Mouse (Mus musculus): ENCODE measurements around the gene Lamb2.

Gene Lamb2

DNA sequence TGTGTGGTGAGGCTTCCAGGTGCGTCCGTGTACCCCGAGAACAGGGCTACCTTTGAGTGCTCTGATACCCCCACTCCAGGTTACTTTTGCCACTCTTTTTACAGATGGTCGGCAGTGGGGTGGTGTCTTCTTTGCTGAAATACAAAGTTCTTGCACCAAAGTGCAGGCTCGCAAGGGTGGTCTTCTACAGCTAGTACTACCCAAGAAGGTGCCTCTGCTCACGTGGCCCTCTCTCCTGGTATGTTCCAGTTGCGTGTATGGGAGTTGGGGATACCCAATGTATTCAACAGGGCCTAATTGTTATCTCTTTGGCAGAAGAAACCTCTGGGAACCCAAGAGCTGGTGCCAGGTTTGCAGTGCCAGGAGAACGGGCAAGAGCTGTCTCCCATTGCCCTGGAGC is 13.7 kb downstream of the Lamb2 start:
- peak; percentile 91 for DNase-seq

DNA sequence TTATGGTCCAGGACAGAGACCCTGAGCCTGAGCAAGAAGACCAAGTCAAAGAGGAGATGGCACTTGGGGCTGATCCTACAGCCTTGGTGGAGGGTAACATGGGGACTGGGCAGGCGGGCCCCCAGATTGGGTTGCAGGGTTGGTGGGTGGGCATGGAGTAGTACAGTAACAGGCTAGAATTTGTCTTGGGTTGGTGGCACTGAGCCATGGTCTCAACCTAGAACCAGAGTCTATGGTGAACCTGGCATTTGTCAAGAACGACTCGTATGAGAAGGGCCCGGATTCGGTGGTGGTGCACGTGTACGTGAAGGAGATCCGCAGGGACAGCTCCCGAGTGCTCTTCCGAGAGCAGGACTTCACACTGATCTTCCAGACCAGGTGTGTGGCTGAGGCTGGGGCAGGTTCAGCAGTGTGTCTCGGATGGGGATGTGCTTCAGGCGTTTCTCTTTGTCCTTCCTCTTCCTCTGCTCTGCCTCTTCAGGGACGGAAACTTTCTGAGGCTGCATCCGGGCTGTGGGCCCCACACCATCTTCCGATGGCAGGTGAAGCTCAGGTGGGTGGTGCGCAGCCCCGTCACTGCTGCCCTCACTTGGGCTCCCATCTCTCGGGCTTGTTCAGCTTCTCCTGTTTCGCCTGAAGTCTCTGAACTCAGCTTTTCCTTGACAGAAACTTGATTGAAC is 14.8 kb downstream of the Lamb2 start:
- peak; percentile 88 for DNase-seq

DNA sequence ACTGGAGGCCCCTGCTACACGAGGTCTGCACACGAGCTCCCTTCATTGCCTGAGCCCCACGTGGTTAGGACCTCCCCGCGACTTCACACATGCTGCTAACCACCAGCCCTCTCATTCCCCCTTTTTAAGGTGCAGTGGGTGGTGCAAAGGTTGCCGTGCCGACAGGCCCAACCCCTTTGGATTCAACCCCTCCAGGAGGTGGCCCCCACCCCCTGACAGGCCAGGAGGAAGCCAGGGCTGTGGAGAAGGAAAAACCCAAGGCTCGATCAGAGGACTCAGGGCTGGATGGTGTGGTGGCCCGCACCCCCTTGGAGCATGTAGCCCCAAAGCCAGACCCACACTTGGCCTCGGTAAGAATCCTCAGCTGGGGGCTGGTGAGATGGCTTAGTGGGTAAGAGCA is 15.4 kb downstream of the Lamb2 start:
- peak; percentile 91 for DNase-seq

DNA sequence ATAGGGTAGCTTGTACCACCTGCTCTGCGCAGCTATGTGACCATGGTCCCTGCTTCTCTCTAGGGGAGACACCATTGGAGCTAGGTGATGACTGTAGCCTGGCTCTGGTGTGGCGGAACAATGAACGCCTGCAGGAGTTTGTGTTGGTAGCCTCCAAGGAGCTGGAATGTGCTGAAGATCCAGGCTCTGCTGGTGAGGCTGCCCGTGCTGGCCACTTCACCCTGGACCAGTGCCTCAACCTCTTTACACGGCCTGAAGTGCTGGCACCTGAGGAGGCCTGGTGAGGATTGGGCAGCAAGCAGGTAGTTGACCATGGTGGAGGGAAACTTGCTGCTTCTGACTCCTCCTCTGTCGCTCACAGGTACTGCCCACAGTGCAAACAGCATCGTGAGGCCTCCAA is 19.7 kb downstream of the Lamb2 start:
- peak; percentile 92 for DNase-seq

DNA sequence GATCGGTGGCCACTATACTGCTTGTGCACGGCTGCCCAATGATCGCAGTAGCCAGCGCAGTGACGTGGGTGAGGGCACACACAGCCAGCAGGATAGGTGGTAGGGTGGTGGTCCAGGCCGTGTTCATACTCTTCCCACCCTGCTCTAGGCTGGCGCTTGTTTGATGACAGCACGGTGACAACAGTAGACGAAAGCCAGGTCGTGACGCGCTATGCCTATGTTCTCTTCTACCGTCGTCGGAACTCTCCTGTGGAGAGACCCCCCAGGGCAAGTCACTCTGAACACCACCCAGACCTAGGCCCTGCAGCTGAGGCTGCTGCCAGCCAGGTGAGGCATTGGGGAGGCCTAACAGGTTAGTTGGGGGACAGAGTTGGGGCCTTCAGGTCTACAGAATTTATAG is 20.4 kb downstream of the Lamb2 start:
- DNase-seq: peak; percentile 90

DNA sequence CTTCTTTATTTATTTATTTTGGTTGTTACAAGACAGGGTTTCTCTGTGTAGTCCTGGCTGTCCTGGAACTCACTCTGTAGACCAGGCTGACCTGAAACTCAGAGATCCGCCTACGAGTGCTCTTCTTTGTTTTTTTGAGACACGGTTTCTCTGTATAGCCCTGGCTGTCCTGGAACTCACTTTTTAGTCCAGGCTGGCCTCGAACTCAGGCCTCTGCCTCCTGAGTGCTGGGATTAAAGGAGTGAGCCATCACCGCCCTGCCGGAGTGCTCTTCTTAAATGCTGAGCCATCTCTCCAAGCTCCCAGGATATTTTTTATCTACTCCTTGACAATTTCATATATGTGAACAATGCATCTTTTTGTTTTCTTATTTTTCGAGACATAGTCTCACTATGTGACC is 27.4 kb downstream of the Lamb2 start:
- peak; percentile 68 for DNase-seq

DNA sequence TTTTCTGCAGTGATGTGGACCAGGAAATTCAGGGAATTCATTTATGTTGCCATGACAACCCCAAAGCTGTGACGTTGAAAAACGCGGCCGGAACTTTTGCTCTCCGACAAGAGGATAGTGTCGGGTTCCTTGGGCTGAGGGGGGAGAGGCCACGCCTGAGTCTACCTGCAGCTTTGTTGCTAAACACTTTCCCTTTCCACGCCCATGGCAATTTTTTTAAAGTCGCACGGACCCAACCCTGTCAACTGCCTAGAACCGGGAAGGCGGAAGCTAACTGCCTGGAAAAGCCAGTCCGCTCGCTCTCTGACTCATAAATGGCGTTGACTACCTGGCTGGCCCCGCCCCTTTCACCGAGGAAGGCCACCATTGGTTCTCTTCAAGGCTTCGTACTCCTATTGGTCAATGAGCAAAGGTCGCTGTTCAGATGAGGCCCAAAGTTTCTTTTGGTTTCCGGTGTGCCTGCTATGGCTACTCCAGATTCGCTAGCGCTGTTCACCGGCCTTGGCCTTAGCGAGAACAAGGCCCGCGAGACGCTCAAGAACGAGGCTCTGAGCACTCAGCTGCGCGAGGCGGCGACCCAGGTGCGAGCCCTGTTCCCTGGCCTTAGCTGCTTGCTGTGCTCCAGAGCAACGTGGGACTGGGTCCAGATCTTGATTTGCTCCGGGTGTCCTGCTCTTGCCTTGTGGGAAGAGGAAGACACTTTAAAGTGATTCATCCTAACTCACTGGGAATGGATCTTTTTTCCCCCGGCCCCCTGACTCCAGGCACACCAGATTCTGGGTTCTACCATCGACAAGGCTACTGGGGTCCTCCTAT is 28.3 kb downstream of the Lamb2 start, which contains the start of gene Qars:
Gene Qars (plus strand): TSS at position 88 of the 816 bp plus-strand sequence.
- peak; percentile 100 for DNase-seq

DNA sequence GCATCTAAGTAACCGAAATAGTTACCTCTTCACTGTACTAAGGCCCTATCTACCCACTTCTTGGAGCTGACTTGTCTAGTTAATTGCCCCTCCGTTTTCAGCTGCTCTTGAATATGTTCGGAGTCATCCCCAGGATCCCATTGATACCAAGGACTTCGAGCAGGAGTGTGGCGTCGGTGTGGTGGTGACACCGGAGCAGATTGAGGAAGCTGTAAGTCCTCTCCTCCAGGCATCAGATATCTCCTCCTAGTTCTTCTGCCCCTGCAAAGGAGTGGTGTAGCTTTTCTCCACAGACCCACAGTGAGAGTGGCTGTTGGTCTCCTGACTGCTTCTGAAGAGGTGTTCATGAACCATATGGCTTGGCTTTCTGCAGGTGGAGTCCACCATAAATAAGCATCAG is 29.2 kb downstream of the Lamb2 start:
- DNase-seq: peak; percentile 87

DNA sequence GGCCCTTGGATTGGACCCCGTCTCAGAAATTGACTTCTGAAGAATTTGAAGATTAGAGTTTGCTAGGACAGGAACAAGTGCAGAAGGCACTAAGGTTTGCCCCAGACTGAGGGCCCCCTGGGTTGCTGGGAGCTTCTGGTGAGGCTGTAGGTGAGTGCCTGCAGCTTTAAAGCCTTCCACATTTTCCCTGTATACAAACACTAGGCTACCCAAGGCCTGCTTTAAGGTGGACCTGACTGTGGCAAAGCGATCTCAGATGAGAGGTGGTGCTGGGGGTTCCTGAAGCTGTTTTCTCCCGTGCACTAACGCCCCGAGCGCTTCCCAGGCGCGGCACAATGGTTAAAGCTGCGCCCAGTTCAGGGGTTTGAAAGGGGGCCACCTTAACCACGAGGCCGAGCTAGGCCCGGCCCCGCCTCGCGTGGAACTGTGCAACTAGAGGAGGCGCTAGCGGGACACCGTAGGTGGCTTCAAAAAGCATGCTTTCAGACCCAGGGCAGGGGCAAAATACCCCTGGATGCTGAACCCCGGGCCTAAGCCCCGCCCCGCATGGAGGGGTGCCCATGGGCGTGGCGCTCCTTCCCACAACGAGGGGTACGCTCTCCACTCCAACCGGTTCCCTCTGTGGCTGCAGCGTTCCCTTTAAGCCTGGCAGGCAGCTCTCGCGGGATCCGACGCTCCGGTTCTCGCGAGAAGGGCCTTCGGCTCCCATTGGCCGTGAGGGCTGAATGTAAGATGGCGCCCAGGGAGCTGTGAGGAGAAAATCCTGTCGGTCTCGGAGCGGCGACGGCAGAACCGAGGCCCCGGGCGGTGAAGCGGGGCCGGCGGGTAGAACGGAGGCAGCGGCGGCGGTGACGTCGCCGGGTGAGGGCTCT is 37.1 kb downstream of the Lamb2 start, which contains the start of gene Qrich1:
Gene Qrich1 (plus strand): TSS at position 427 of the 872 bp plus-strand sequence.
- DNase-seq: peak; percentile 100

DNA sequence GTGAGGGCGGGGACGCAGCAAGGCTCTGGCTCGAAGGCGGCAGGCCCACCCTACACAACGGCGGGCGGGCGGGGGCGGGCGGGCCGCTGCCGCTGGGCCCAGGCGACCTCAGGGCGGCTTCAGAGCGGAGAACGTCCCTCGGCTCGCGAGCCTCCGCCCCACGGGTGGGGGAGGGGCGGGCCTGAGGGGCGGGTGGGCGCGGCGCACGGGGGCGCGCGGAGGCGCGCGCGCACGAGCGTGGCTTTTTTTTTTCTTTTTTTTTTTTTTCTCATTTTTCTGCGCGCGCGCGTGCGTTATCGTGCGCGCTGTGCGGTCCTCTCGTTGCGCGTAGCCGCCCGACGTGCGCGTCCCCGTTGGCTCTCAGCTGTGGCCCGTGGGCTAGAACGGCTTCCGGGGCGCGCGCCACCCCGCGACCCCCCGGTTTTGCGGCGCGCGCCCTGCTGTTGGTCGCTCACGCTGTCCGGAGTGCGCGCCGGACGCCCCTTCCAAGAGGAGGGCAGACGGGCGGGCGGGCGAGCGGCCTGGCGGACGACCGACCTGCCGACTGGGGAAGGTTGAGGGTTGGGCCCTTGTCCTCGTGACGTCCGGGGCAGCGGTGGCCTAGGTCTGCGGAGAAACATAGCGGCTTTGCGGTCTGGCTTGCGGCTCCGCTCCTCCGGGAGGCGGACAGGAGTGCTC is 37.9 kb downstream of the Lamb2 start:
- peak; percentile 99 for DNase-seq

DNA sequence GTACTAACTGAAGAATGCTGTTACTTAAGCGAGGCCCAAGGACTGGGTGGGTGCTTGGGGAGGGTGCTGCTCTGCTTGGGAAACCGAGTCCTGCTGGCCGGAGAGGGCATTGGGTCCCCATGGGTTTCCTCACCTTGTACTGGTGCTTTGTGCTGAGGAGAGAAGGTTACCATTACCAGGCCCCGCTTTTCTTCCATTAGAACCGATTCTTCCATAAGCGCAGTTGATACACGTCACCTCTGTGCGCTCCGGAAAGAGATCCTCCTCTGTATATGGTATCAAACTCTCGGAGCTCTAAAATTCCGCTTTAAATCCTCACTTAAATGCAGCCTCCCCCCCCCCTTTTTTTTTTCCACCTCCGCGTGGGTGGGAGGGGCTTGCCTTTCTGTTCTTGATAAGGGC is 38.4 kb downstream of the Lamb2 start:
- DNase-seq: no peak

DNA sequence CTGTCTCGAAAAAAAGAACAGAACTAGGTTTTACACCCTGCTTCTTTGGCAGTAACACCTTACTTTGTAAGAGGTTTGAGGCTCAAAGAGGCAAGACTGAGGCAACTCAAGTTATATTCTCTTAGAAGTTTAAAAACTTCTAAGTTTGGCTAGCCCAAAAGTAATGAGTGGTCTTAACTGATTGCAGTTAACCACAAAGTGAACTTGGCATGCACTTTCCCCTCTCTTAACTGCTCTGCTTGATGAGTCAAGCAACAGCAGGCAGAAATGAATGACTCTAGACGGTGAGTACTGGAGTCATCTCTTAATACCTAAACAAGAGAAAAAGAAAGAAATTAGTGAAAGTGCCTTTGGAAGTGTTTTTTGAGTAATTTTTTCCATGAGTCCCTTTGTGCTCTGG is 42.1 kb downstream of the Lamb2 start:
- DNase-seq: no peak

DNA sequence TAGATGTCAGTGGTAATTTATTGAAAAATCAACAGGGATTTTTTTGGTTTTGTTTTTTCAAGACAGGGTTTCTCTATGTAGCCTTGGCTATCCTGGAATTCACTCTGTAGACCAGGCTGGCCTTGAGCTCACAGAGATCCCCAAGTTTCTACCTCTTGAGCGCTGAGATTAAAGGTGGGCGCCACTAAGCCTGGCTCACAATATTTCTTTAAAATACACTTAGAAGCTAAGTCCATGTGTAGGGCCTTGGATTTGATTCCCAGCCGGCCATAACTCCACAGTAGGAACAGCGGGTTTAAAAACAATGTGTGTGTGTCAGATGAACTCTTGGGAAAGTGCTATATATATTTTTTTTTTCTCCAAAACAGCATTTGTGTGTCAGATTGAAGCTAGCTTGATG is 43.8 kb downstream of the Lamb2 start:
- peak; percentile 77 for DNase-seq

DNA sequence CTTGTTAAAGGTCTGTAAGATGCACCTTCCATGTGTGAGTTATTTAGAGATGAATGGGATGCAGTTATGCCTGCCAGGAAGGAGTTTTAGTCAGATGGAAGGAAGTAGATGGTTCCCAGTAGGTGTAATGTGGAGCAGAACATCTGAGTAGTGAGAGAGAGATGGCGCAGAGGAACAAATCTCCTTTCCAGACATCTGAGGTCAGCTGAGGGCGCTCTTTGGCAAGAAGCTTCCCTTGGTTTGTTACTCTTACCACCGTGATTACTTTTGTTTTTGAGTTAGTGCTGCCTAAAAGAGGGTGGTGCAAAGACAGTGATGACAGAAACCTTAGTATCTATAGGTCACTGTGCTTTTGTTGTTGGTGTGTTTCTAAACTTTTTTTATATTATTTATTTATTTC is 45.9 kb downstream of the Lamb2 start:
- DNase-seq: peak; percentile 82

DNA sequence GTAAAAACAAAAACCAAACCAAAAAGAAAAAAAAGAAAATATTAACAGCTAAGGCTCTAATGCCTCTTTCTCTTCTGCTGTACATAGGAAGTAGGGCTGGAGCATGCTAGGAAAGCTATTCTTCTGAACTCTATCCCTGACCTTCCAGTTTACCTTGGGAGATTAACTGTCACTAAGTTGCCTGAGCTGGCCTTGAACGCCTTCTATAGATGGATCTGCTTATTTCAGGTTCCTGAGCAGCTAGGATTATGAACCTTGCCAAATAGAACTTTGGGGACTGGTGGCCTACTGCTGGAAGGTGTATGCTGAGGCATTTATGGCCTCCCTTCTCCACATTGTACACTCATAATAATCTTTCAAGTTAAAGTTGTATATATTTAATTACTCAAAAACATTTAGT is 51.4 kb downstream of the Lamb2 start:
- DNase-seq: peak; percentile 7

DNA sequence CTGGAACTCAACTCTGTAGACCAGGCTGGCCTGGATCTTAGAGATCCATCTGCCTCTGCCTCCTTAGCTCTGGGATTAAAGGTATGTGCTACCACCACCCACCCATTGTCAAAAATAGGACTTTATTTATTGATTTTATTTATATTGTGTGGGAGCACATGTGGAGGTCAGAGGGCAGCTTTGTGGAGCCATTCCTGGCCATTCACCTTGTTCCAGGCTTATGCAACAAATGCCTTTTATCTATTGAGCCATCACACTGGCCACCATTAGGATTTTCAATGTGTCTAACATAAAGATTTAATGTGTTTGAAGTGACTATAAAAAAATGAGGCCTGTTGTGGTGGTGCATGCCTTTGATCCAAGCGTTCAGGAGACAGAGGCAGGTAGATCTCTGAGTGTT is 52.0 kb downstream of the Lamb2 start:
- peak; percentile 54 for DNase-seq

Measured in heart, adult 11 months (tissue).